Mouse (Mus musculus) kidney, postnatal 14 days (tissue): ENCODE results near the gene Gm21876.
"Not testable (repeated sequence)": the region's sequence is repeated elsewhere in the genome, so short reads cannot be mapped to it uniquely, and the experiment has no call there.

Experiments
- DNase-seq: peaks from one replicate; pipeline ENCODE4 v3.0.0; 2022; ENCODE audit warnings: mixed read lengths

Gene Gm21876

DNA sequence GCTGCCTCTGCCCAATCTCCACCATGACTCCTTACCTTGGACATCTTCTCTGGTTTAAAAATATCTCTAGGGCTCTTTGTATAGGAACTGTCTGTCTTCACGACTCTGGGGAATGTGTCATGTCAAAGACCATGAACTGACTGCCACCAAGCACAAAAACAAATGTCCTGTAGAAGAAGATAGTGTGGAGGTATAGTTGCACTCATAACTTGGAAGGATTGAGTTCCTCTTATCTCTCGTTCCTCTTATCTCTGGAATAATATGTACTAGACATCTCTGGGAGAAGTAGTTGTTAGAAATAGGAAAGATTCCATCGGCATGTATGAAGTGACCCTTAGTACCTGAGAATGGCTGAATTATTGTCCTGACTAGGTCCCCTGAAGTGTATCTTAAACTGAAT is at the start of gene Gm21876:
TSS of gene Gm21876 (minus strand) at position 101 of the 400 bp plus-strand sequence.
- DNase-seq = no peak

DNA sequence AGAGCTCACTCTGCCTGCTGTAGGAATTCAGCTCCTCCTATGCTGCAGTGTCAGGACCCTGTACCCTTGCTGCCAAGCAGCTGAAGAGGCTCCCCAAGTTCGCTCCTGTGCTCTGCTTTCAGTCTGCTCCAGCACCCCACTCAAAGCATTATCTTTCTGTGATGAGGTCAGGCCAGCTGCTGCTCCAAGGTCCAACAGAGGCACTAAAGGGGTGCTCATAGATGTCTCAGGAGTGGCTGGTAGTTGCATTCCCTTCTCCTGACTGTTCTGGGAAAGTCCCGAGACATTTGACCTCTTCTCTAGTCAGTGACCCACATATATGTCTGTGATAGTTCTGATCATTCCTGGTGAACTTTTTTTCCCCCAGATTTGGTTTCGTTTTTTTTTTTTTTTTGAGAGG is 45.0 kb upstream of the Gm21876 start:
- DNase-seq = no peak

DNA sequence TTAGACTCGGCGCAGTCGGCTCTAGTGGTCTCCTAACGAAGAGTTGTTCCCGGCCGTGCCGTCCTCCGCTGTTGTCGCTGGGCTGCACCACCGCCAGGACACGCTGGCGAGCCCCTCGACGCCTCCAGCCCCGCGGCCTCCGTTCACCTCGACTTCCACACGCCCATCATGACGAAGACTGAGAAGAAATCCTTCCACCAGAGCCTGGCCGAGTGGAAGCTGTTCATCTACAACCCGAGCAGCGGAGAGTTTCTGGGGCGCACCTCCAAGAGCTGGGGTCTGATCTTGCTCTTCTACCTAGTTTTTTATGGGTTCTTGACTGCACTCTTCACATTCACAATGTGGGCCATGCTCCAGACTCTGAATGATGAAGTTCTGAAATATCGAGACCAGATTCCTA is 28.8 kb downstream of the Gm21876 start:
- not testable (repeated sequence) for DNase-seq
